Mouse (Mus musculus) MEL (cell line): ENCODE measurements around the gene Tshz2. TPM values are rescaled to one million over a fixed set of nuclear protein-coding genes. Genes with fewer than 3 reads are reported as not detected.

ENCODE experiments used
- DNase-seq: peaks from one replicate; pipeline ENCODE4 v3.0.0; 2011; ENCODE audit warnings: low read depth, low spot score
- H3K27ac ChIP-seq: 2 replicates; pipeline ENCODE4 v1.5.1; 2012; ENCODE audit warnings: low read depth, mild to moderate bottlenecking, control low read depth, low read length, moderate library complexity; ENCODE audit not compliant: control insufficient read depth
- H3K27me3 ChIP-seq, 2 experiments: fragments of 150-350 bp in 1 of 2; sonication (generic) in 1 of 2; 2 replicates each; pipeline ENCODE4 v1.6.1; 2012; ENCODE audit warnings: low read length in 2 of 2, mild to moderate bottlenecking in 2 of 2, improper control_type of control experiment in 1 of 2, moderate library complexity in 1 of 2; ENCODE audit not compliant: insufficient read depth in 2 of 2, control insufficient read depth in 1 of 2
- H3K36me3 ChIP-seq, 2 experiments: 2 replicates each; pipeline ENCODE4 v1.6.1; 2012 to 2014; ENCODE audit warnings: low read length in 2 of 2, improper control_type of control experiment in 1 of 2, inconsistent platforms in 1 of 2, mild to moderate bottlenecking in 1 of 2; ENCODE audit not compliant: insufficient read depth in 2 of 2, control insufficient read depth in 1 of 2
- H3K4me1 ChIP-seq, 2 experiments: fragments of 150-350 bp in 1 of 2; sonication (generic) in 1 of 2; 2 replicates each; pipeline ENCODE4 v1.6.1; 2012; ENCODE audit warnings: low read length in 2 of 2, improper control_type of control experiment in 1 of 2, mild to moderate bottlenecking in 1 of 2; ENCODE audit not compliant: insufficient read depth in 2 of 2, control insufficient read depth in 1 of 2
- H3K4me3 ChIP-seq, 2 experiments: fragments of 150-350 bp in 1 of 2; sonication (generic) in 1 of 2; 2 replicates each; pipeline ENCODE4 v1.5.1; 2012; ENCODE audit warnings: low read depth in 2 of 2, low read length in 2 of 2, mild to moderate bottlenecking in 2 of 2, moderate library complexity in 2 of 2, control low read depth in 1 of 2, improper control_type of control experiment in 1 of 2; ENCODE audit not compliant: control insufficient read depth in 1 of 2, insufficient read depth in 1 of 2
- H3K79me2 ChIP-seq: 2 replicates; pipeline ENCODE4 v1.6.1; 2012; ENCODE audit warnings: mild to moderate bottlenecking, low read length, moderate library complexity; ENCODE audit not compliant: control insufficient read depth, poor library complexity, insufficient read depth
- H3K9ac ChIP-seq: 2 replicates; pipeline ENCODE4 v1.6.1; 2012; ENCODE audit warnings: low read depth, mild to moderate bottlenecking, control low read depth, low read length, moderate library complexity; ENCODE audit not compliant: control insufficient read depth, poor library complexity, severe bottlenecking
- H3K9me3 ChIP-seq: fragments of 150-350 bp; sonication (generic); replicated peaks from 2 replicates; pipeline ENCODE4 v1.6.1; 2012; ENCODE audit warnings: mild to moderate bottlenecking, low read length, improper control_type of control experiment, moderate library complexity; ENCODE audit not compliant: insufficient read depth
- BHLHE40 ChIP-seq: IDR thresholded peaks from 2 replicates; pipeline ENCODE4 v1.6.1; 2012; ENCODE audit warnings: low read depth, mild to moderate bottlenecking, inconsistent platforms, low read length, improper control_type of control experiment, borderline replicate concordance
- CHD1 ChIP-seq: IDR thresholded peaks from 2 replicates; pipeline ENCODE4 v1.6.1; 2012; ENCODE audit warnings: low read depth, mild to moderate bottlenecking, inconsistent platforms, low read length, improper control_type of control experiment
- CHD2 ChIP-seq: IDR thresholded peaks from 2 replicates; pipeline ENCODE4 v1.6.1; 2011; ENCODE audit warnings: low read length, improper control_type of control experiment
- CTCF ChIP-seq, 3 experiments: IDR thresholded peaks in 2 of 3; conservative IDR thresholded peaks in 1 of 3; 2 replicates each; pipeline ENCODE4 v1.5.1; 2011 to 2012; ENCODE audit warnings: low read length in 3 of 3, low read depth in 2 of 3, mild to moderate bottlenecking in 2 of 3, improper control_type of control experiment in 1 of 3, inconsistent platforms in 1 of 3, mixed read lengths in 1 of 3, moderate library complexity in 1 of 3; ENCODE audit not compliant: control insufficient read depth in 1 of 3, insufficient read depth in 1 of 3, poor library complexity in 1 of 3, severe bottlenecking in 1 of 3
- GABPA ChIP-seq: IDR thresholded peaks from 2 replicates; pipeline ENCODE4 v1.6.1; 2012; ENCODE audit warnings: low read depth, mild to moderate bottlenecking, inconsistent platforms, low read length, improper control_type of control experiment, moderate library complexity
- KAT2A ChIP-seq: conservative IDR thresholded peaks from 2 replicates; pipeline ENCODE4 v1.6.1; 2012; ENCODE audit warnings: low read depth, low read length, improper control_type of control experiment, inconsistent platforms
- MAX ChIP-seq: IDR thresholded peaks from 2 replicates; pipeline ENCODE4 v1.6.1; 2011; ENCODE audit warnings: low read length, improper control_type of control experiment
- MAZ ChIP-seq: IDR thresholded peaks from 2 replicates; pipeline ENCODE4 v1.6.1; 2012; ENCODE audit warnings: low read depth, mild to moderate bottlenecking, inconsistent platforms, low read length, improper control_type of control experiment
- MYB ChIP-seq: IDR thresholded peaks from 2 replicates; pipeline ENCODE4 v1.6.1; 2011; ENCODE audit warnings: mild to moderate bottlenecking, low read depth, low read length, improper control_type of control experiment
- NELFE ChIP-seq: IDR thresholded peaks from 2 replicates; pipeline ENCODE4 v1.6.1; 2011; ENCODE audit warnings: low read depth, low read length, improper control_type of control experiment
- NRF1 ChIP-seq: IDR thresholded peaks from 2 replicates; pipeline ENCODE4 v1.6.1; 2014; ENCODE audit warnings: low read depth, mild to moderate bottlenecking, inconsistent platforms, low read length, improper control_type of control experiment, moderate library complexity; ENCODE audit not compliant: poor library complexity, insufficient read depth, severe bottlenecking
- POLR2AphosphoS2 ChIP-seq: IDR thresholded peaks from 2 replicates; pipeline ENCODE4 v1.6.1; 2011; ENCODE audit warnings: low read length, improper control_type of control experiment
- RCOR1 ChIP-seq: IDR thresholded peaks from 2 replicates; pipeline ENCODE4 v1.6.1; 2012; ENCODE audit warnings: low read depth, mild to moderate bottlenecking, inconsistent platforms, low read length, improper control_type of control experiment
- SIN3A ChIP-seq: IDR thresholded peaks from 2 replicates; pipeline ENCODE4 v1.6.1; 2012; ENCODE audit warnings: low read length, improper control_type of control experiment, inconsistent platforms
- TAL1 ChIP-seq: IDR thresholded peaks from 2 replicates; pipeline ENCODE4 v1.6.1; 2012; ENCODE audit warnings: mild to moderate bottlenecking, inconsistent platforms, low read length, moderate library complexity, mixed read lengths
- TBP ChIP-seq: IDR thresholded peaks from 2 replicates; pipeline ENCODE4 v1.8.0; 2011; ENCODE audit warnings: low read depth, low read length, improper control_type of control experiment
- UBTF ChIP-seq: IDR thresholded peaks from 2 replicates; pipeline ENCODE4 v1.6.1; 2012; ENCODE audit warnings: low read depth, mild to moderate bottlenecking, inconsistent platforms, low read length, improper control_type of control experiment, moderate library complexity, borderline replicate concordance; ENCODE audit not compliant: insufficient read depth
- ZKSCAN1 ChIP-seq: IDR thresholded peaks from 2 replicates; pipeline ENCODE4 v1.6.1; 2012; ENCODE audit warnings: low read depth, mild to moderate bottlenecking, inconsistent platforms, low read length, improper control_type of control experiment, moderate library complexity
- ZNF384 ChIP-seq: IDR thresholded peaks from 2 replicates; pipeline ENCODE4 v1.6.1; 2012; ENCODE audit warnings: low read depth, mild to moderate bottlenecking, inconsistent platforms, low read length, improper control_type of control experiment
- polyA plus RNA-seq, 2 experiments: library from polyadenylated mRNA; stranded (reverse) in 1 of 2; unstranded in 1 of 2; fragments of >175 nt in 1 of 2; fragments of >200 nt in 1 of 2; gene quantifications; 2 replicates each; pipeline versions ENCODE4 v1.2.1 to v1.2.4; 2012; ENCODE audit warnings: low replicate concordance in 2 of 2, low read depth in 1 of 2; ENCODE audit not compliant: insufficient read length in 2 of 2, insufficient read depth in 1 of 2, missing spikeins in 1 of 2
- total RNA-seq: library from RNA; depleted of rRNA; stranded (reverse); fragments of 300-350 nt; gene quantifications from 2 replicates; pipeline ENCODE4 v1.2.3, GENCODE M21; 2012

Tshz2 gene
- total and polyA plus RNA-seq, 3 experiments: not detected

- no peak for DNase-seq
These were observed 46.5 kb downstream of the Tshz2 start for GRCm38 (mm10) chr2:169679264-169679663.

GRCm38 (mm10) chr2:169679951-169680350, 47.1 kb downstream of the Tshz2 start:
- no peaks in the 10 kb centered on the region for H3K4me1 ChIP-seq
- no peaks in the 10 kb centered on the region for H3K79me2 ChIP-seq
- no peaks in the 10 kb centered on the region for H3K36me3 ChIP-seq
- no peaks in the 10 kb centered on the region for H3K27me3 ChIP-seq
- TF ChIP-seq ZKSCAN1 (no peak), CTCF (IDR thresholded peaks at IDR 0.05 in 2 of 3, conservative IDR thresholded peaks at IDR 0.05 in 1 of 3; ENCODE audit: control insufficient read depth in 1 of 3, insufficient read depth in 1 of 3, low read depth in 2 of 3, low read length in 3 of 3, poor library complexity in 1 of 3, severe bottlenecking in 1 of 3) (no peak), POLR2AphosphoS2 (no peak), TBP (no peak), NELFE (no peak), RCOR1 (no peak), NRF1 (no peak)
- TF ChIP-seq, all 39 proteins: peak for 0
- Histone ChIP-seq H3K27ac (no peak overlapping the region), H3K9me3 (no peaks in the 10 kb centered on the region), H3K9ac (no peak overlapping the region), H3K4me3 (no peak overlapping the region)
- DNase-seq: no peak

More at GRCm38 (mm10) chr2:169679264-169679663, 46.5 kb downstream of the Tshz2 start:
- no peaks in the 10 kb centered on the region for H3K9me3 ChIP-seq
- TF ChIP-seq CHD1 (no peak), MAX (no peak), MYB (no peak), TAL1 (no peak), MAZ (no peak), ZKSCAN1 (no peak), UBTF (no peak), POLR2AphosphoS2 (no peak), KAT2A (no peak), BHLHE40 (no peak), RCOR1 (no peak), ZNF384 (no peak), SIN3A (no peak), GABPA (no peak), CHD2 (no peak)
- TF ChIP-seq, all 39 proteins: peak for 0
- Histone ChIP-seq H3K9ac (no peak overlapping the region), H3K4me1 (no peaks in the 10 kb centered on the region), H3K27me3 (no peaks in the 10 kb centered on the region), H3K4me3 (no peak overlapping the region), H3K79me2 (no peaks in the 10 kb centered on the region), H3K27ac (no peak overlapping the region), H3K36me3 (no peaks in the 10 kb centered on the region)
